Mouse (Mus musculus): ENCODE measurements around the gene Clcf1.
A peak's percentile ranks its signal among the peaks of the same experiment; 100 is the strongest.

The Clcf1 gene

DNA sequence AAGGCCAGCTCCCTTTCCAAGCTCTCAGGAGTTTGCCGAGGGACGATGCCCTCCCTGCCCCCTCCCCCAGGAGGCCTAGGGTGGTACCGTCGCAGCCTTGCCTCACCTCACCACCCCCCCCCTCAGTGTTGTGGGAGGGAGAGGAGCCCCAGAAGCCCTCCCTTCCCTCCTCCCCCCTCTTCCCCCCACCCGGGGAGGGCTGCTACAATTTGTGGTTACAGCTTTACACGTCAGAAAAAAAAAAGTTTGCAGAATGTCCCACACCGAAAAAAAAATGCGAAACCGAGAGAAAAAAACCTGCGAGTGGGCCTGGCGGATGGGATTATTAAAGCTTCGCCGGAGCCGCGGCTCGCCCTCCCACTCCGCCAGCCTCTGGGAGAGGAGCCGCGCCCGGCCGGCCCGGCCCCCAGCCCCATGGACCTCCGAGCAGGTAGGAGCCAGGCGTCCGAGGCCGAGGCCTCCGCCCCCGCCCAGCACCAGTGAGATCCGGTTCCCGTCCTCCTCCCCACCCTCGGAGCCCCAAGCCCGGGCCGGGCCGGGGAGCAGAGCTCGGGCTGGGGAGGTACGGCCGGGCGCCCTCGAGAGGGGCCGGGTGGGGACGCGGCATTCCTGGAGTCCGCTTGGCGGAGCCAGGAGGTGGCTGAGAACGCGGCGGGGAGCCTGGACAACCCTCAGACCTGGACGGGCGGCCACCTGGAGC, at the start of gene Clcf1, which contains the start of gene AC109138.7:
Gene Clcf1 (plus strand): TSS at position 168 of the 700 bp plus-strand sequence.
Gene AC109138.7 (plus strand): TSS at position 287 of the 700 bp plus-strand sequence.
- peak; percentile 39 for DNase-seq (ENCODE audit: low read depth, low spot score)

DNA sequence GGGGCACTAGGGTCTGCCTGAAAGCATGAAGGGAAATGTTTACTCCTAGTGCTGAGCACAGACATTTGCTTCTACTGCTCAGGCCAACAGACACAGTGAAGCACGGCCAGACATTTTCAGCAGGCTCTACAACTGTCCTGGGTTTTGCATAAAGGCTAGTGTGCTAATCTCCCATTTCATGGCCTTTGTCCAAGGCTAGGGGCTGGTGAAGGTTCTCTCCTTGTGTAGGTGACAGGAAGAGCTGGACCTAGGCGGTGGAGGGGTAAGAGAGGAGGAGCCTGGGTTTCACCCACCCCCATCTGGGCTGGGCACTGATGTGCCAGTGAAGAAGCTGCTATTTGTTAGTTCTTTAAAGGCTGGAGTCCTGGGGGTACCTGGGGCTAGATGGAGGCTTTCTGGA, 49.3 kb upstream of the Clcf1 start:
- DNase-seq (ENCODE audit: low read depth, low spot score), result no peak

DNA sequence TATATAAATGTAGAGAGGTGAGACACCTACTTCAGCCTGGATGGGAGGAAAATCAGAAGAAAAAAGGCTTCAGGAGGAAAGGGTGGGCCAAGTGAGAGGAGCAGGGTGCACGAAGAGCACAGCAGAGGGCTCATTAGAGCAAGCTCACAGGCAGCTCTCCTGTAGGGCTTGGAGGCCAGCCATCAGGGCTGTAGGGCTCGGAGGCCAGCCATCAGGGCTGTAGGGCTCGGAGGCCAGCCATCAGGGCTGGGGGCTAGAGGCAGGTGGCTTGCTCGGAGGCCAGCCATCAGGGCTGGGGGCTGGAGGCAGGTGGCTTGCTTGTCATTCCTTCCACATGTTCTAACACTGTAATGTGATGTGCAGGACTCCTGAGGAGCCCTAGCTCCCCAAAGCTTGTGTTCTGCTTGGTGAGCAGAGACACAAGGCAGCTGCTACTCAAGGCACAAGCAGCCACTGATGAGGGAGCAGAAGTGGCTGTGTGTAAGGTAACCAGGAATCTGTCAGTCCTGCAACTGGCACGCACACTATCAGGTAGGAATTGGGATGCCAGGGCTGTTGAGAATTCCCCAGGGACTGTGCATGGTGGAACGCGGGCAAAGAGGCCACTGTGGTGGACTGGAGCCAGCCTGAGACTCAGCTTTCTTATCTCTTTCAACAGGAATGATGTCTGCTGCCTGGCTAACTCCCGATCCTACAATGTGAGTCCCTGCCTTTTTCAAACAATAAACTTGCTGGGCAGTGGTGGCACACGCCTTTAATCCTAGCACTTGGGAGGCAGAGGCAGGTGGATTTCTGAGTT, 47.2 kb upstream of the Clcf1 start:
- DNase-seq (ENCODE audit: low read depth, low spot score), result no peak

DNA sequence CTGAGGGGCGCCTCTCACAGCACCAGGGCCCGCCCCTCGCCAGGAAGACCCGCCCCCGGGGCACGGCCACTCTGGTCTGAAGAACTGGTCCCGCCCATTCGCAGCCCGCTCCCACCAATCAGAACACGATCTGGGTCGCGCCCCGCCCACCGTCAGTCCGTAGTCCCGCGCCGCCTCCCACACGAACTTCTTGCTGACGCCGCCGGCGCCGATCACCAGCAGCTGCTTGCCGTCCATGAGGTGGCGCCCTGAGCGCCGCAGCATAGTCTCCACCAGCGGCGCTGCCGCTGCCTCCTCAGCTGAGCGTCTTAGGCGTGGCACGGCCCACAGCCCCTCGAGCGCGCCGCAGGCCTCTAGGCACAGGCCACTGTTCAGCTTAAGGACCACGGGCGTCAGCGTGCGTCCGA, 44.7 kb upstream of the Clcf1 start:
- peak; percentile 98 for DNase-seq (ENCODE audit: low read depth, low spot score)

DNA sequence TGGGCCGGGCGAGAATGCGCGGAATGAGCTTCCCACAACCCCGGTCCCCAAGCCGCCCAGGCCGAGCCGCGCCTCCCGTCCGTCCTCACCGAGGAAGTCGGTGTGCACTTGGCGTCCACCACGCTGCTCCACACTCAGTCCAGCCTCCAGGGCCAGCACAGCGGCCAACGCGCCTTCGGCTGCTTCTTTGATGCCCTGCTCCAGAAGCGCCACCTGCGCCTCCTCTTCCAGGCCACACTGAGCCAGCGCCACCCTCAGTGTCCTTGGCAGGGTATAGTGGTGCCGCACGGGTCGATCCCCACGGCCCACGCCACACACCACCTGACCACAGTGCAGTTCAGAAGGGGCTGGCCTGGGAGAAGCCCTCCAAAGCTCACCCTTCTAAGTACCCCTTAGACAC, 44.2 kb upstream of the Clcf1 start:
- no peak for DNase-seq (ENCODE audit: low read depth, low spot score)

DNA sequence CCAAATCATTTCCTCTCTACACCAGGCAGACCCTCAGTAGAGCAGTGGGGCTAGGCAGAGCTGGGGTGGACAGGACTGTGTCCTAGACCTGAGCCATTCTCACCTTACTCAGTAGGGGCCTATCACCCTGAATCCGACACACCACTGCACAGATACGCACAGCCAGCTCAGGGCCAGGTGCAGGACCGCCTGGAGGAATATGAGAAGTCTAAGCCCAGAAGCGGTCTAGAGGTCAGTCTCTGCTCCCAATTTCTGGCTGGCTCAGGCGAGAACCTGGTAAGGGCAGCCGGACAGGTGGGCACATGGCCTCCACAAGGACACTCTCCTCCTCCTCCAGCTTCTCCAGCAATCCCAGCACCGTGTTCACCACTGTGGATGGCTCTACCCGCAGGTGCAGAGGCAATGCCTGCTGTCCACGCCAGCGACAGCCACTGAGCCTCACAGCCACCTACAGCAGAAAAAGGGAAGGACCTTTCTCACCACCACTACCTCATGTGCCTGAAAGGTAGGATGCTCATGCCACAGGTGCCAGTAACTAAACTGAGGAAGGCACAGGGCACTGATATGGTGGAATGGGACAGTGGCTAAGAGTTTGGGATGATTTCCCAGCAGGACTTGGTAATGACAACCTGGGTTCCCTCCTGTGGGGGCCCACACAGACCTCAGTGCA, 43.2 kb upstream of the Clcf1 start:
- no peak for DNase-seq (ENCODE audit: low read depth, low spot score)

DNA sequence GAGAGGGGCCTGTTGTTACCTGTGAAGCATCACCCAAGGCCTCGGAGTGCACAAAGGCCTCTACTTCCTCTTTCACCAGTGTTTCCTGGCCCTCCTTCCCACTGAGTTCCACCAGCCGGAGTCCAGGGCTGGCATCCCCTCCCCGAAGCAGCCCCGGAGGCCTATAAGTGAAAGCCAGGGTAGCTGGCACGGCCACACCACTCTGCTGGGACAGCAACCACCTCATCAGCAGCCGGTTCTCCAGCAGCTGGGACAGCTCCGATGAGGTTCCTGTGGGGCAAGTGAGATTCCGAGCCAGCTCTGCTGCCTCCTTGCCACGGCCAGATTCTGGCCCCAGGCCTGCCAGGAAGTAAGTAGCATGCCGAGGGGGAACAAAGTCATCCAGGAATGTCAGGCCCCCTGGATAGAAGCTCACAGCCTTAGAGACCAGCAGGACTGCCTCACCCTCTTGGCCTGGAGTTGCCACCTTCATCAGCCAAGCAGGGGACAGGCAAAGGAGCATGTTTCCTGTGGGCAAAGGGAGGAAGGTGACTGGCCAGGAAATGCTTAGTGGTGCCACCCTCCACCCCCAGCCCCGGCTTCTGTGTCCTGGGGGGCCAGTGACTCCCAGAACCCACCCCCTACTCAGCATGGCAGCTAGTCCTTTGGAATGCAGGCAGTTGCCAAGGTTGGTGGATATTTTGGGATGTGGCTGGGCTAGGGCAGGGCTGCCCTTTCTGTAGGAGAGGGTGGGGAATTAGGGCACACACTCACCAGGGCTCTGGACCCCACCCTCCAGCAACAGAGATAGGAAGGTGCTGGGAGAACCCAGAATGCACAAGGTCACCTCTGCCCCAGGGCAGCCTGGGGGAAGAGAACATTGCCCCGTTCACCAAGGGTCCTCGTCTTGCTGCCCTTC, 42.4 kb upstream of the Clcf1 start:
- no peak for DNase-seq (ENCODE audit: low read depth, low spot score)

DNA sequence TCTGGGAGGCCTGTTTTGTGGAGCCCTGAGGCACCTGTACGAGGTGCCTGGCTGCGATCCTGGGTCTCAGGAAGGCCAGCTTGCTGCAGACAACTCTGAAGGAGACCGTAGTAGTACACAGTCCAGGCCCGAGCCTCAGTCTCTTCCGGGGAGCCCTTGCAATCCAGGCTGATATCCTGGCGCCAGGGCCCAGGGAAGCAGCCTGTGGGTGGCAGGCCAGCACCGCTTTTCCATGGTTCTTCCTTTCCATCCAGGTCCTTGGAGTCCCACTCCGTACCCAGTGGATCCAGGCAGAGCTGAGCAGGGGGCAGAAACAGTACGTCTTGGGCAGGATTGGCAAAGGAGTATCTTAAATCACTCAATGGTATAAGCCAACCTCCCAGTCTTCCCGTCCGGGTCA, 41.1 kb upstream of the Clcf1 start:
- no peak for DNase-seq (ENCODE audit: low read depth, low spot score)

DNA sequence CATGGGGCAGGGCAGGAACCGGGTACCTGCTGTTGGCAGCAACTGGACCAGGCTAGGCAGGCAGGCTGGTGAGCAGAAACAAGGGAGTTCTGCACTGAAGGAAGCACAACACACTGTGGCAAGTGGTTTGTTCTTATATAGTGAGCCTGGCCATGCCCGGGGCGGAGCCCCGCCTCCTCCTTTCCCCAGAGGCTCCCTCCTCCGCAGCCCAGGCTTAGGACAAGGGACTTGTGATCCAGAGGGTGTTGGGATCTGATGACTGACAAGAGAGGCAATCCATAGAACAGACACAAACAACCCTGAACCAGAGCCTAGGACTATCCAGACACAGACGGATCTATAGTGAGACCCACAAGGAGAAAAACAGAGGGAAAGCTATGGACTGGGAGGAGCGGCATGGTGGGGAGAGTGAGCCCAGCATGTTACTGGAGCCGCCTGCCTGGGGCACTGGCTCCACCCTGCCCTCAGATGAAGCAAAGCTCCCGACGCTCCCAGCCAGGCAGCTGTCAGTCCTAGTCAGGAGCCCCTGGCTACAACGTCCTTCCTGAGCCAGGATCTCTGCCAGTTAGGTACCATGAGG, 38.6 kb upstream of the Clcf1 start, which contains the start of gene Carns1:
Gene Carns1 (minus strand): TSS at position 112 of the 580 bp plus-strand sequence.
- DNase-seq (ENCODE audit: low read depth, low spot score), result peak; percentile 26

DNA sequence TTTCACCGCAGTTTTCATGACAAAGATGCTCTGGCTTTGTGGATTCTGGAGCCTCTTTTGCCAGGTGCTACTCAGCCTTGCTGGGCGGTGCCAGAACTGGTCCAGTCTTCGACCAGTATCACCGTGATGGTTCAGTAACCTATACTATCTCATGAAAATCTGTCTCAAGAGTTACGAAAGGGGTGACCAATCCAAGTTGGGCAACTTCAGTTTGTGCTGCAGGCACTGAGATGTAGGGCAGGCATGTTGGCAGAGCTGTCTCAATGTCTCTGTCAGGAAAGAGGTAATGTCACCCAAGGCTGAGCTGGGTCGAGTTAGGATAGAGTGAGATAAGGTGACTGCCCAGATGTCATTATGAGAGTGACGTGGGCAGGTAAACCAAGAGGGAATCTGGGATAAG, 33.6 kb upstream of the Clcf1 start:
- DNase-seq (ENCODE audit: low read depth, low spot score), result no peak

DNA sequence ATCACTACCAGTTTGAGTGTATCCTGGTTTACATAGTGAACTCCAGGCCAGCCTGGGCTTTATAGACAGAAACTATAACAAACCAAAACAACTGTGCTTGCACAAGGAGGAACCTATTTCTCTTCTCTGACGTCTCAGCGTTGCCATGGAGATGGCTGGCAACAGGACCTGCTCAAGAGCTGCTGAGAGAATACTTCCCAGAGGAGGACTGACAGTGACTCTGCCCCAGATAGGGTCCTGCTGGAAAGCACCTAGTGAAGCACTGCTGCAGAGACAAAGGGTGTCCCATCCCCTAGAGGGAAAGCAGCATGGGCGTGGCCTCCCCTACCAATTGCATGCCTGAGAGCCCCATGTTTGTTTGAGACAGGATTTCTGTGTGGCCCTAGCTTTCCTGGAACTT, 32.1 kb upstream of the Clcf1 start:
- peak; percentile 73 for DNase-seq (ENCODE audit: low read depth, low spot score)

DNA sequence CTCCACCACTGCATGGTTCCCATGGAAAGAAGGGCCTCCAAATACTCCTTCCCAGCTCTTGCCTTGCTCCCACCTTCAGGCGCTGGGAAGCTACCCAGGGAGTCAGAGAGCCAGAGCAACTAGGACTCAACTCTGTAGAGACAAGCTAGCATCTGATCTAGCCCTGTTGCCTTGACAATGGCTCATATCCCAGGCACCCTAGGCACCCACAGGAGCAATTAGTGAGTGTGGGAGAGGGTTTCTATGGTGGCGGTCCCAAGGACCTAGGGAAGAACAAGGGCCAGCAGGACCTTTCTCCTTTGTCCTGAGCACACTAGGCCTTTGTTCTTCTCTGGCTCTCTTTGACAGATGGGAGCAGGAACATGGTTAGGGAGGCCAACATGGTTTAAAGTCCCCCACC, 30.3 kb upstream of the Clcf1 start:
- no peak for DNase-seq (ENCODE audit: low read depth, low spot score)

DNA sequence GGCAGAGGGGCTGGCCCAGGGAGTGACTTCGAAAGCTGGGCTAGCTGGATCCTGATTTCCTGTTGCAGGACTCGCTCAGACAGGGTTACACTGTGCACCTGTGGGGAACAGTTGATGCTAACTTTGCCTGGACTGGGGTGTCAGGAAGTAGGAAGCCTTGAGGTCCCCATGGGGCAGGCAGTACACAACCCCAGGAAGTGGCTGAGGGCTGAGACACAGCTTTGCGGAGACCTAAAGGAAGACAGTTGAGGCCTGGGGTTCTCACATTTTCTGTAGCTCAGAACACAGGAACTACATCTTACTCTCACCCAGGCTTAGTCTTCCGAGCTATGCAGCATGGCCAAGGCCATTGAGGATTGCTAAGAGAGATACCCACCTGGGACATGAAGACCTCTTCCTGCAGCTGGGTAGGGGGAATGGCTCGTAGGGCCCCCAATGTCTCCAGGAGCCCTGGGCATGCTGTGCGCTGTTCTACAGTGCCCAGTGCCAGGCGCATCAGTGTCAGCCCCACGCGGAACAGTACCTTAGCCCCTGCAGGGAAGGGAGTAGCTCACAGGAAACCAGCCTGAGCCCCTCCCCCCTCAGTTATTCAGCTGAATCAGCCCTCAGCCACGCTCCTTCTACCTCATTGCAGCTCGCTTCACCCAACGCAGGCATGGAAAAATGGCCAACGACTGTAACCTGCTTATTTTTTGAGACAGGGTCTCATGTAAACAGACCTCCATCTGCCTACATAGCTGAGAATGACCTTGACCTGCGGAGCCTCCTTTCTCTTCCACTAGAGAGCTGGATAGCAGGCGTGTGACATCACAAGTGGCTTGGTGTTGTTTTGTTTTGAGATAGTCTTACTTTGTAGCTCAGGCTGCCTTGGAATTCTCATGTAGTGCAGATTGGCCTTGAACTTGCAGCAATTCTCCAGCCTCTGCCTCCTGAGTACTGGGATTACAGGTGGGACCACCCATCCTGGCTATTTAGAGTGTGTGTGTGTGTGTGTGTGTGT, 28.8 kb upstream of the Clcf1 start:
- DNase-seq (ENCODE audit: low read depth, low spot score), result peak; percentile 79

DNA sequence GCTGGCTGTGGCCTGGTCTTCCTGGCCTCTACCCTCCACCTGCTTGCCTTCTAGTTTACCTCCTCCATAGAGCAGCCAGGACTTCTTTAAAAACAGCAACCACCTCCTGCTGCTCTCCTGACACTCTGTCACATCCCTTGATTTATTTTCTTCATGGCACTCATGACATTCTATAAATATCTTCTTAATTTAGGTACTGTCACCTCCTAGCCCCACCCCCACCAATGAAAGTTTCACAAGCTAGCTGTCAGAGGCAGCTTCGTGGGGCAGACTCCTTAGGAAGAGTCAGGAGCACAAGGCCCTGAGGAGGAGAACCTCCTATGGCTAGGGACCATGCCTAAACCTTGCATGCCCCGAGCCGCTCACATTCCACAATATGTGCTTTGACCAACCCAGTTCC, 26.7 kb upstream of the Clcf1 start:
- DNase-seq (ENCODE audit: low read depth, low spot score), result no peak

DNA sequence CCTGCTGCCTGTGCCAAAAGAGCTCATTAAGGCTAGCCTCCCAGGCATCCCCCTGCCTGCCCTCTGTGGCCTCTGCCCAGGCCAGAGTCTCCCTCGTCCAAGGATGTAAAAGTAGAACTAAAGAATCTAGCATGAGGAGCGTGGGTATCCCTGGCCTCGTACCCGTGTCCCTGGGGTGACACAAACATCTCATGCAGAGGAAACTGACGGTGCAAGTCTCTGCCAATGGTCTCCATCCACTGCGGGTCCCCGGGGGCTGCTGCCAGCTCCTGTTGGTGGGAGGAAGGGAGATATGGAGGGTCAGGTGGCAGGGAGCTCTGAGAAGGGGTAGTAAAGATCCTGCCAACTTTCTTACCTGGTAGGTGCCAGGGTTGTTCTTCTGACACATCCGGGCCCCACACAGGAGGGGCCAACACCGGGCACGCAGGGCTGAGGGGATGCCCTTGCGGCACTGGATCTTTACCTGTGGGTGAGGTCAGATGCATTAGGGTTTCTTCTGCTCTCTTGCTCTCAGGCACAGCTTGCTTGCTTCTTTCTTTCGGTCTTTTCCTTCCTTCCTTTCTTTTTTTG, 24.9 kb upstream of the Clcf1 start:
- no peak for DNase-seq (ENCODE audit: low read depth, low spot score)

DNA sequence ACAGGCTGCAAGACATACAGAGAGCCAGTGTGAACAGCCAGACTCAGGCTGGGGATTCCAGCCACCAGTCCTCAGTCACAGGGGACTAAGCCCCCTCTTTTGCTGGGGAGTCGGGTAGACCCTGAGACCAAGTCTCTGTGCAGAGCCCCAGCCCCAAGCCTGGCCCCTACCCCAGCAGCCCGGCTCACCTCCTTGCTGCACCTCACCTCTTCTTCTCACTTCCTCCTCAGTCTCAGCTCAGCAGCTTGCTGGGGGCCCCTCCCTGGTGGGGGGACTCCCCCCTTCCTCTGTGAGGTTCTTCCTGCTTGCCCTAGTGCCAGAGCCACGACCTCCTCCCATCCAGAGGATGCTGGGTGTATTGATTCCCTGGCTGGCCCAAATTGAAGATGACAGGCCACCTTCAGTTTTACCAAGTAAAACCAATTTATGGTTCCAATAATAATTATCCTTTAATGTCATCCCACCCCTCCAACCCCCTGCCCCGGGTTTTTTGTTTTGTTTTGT, 23.2 kb upstream of the Clcf1 start, which contains the start of gene Tbc1d10c:
Gene Tbc1d10c (minus strand): TSS at position 454 of the 504 bp plus-strand sequence.
- DNase-seq (ENCODE audit: low read depth, low spot score), result no peak

DNA sequence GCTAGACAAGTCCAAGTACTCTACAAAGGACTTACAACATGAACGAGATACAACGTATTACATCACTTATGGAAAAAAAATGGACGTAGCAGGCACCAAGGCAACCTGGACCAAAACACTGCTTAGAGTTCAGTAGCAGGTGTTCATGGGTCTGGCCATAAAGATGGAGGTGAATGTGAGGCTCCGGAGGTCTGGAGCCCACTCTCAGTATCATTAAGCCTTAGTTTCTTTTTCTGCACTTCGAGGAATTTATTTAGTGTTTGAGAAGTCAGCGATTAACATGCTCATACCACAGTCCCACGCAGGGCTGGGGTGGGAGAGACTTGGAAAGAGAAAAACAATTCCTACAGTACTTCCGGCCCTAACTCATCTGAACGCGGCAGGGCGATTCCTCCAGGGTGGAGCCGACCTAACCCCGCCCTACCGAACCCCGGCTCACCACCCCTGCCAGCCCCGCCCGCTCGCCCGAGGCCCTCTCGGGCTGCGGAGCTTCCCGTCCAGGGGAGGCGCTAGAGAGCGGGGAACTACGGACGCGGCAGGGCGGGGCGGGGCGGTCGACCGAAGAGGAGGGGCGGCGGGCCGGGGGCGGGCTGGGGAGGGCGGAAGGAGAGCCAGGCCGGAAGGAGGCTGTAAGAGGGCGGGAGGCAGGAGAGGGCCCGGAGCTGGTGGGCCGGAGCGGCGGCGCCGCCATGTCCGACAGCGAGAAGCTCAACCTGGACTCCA, 22.3 kb upstream of the Clcf1 start, which contains the start of gene Ppp1ca:
Gene Ppp1ca (plus strand): TSS at position 538 of the 723 bp plus-strand sequence.
- peak; percentile 94 for DNase-seq (ENCODE audit: low read depth, low spot score)

DNA sequence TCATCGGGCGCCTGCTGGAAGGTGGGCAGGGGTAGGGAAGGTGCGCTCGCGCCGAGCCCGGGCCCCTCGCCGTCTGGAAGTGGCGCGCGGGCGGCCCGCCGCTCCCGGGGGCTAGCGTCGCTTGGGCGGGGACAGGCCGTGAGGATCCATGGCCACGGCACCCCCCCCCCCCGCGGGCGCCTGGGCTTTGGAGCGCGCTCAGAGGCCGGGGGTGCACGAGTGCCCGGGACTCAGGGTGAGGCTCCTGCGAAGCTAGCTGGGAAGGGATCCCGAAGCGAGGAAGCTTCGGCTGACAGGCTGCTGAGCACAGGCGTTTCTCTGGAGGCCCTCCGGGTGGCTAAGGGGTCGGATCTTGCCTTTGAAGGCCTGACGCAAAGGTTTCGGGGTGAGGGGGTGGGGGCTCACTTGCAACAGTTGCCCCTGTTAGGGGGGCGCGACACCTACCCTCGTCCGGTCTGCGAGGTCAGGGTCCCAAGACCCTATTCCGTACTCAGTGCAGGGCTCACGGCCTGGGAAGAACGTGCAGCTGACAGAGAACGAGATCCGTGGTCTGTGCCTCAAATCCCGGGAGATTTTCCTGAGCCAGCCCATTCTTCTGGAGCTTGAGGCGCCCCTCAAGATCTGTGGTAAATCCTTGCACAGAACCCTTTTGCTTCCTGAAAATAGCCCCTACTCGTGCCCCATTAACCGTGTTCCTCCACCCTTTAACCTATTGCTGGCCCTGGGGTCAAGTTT, 21.6 kb upstream of the Clcf1 start:
- peak; percentile 52 for DNase-seq (ENCODE audit: low read depth, low spot score)

All from R1 (cell line).